ENCODE assay signal across 17 mouse cellular contexts in the genomic region with DNA sequence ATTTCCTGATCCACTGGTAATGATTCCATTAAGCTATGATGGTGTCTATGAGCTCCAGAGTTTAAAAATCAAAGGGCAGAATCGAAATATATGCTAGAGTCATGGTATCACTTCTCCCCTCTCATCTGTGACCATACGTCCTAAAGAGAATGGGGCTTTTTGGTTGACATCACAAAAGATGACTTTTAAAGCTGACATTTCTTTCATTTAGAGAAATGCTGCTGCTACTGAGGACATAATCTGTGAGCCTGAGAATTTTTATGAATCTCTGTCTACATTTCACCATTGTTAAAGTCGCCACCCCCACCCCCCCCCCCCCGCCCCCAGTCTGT.
DNase-seq lines count a peak whose midpoint lies in the region; ATAC-seq and TF ChIP-seq lines count a peak whose summit lies in the region.
"Had no signal": no experiment of that assay in that cellular context is flagged by ENCODE, and none has a peak within 500 bp of the region (broad histone marks: within the 10 kb centered on the region; RNA-seq: fewer than 3 reads in every experiment).

No protein-coding gene starts in this region.

- no peaks in the 10 kb centered on the region for H3K27me3 ChIP-seq in neural tube, embryonic 11.5 days (ENCODE audit: control insufficient read depth, insufficient read depth, low read length)
- no peaks in the 10 kb centered on the region for H3K27me3 ChIP-seq in neural tube, embryonic 15.5 days (replicated peaks)
- no peaks in the 10 kb centered on the region for H3K27me3 ChIP-seq in MEL (ENCODE audit: control insufficient read depth in 1 of 2, insufficient read depth in 2 of 2, low read length in 2 of 2)
- H3K27me3 ChIP-seq in splenic B cell, adult 2 months (ENCODE audit: control insufficient read depth, insufficient read depth, low read length, poor library complexity, severe bottlenecking) = no peaks in the 10 kb centered on the region
- H3K27me3 ChIP-seq: embryonic facial prominence, embryonic 12.5 days; forebrain, embryonic 15.5 days; hindbrain, embryonic 15.5 days had no signal

- no peak overlapping the region for H3K27ac ChIP-seq in neural tube, embryonic 11.5 days (ENCODE audit: low read depth, low read length)
- no peak overlapping the region for H3K27ac ChIP-seq in neural tube, embryonic 15.5 days (replicated peaks)
- H3K27ac ChIP-seq in MEL (ENCODE audit: control insufficient read depth, low read depth, low read length) = peak overlapping the region; percentile 56
- H3K27ac ChIP-seq: embryonic facial prominence, embryonic 12.5 days; forebrain, embryonic 15.5 days; heart, embryonic 10.5 days; hindbrain, embryonic 15.5 days had no signal

- no peak for DNase-seq in neural tube, embryonic 11.5 days (ENCODE audit: low spot score)
- no peak for DNase-seq in MEL (ENCODE audit: low read depth, low spot score)
- DNase-seq in splenic B cell, adult 2 months (ENCODE audit: low read depth, low spot score) = peak; percentile 61
- no peak for DNase-seq in right cerebral cortex, postnatal 25 days
- DNase-seq in adrenal gland, postnatal 4 days (ENCODE audit: low spot score in 2 of 2) = no peak
- DNase-seq: adrenal gland, adult 2 months; adrenal gland, postnatal 25 days; gastrocnemius, postnatal 36 days; heart, adult 18-20 months; heart, postnatal 10 days; heart, postnatal 4 days had no signal

- peak; percentile 48; the same call in 1 of the 2 replicates for ATAC-seq in neural tube, embryonic 11.5 days (ENCODE audit: insufficient read depth, low FRiP score, low TSS enrichment)
- ATAC-seq in neural tube, embryonic 15.5 days (ENCODE audit: low FRiP score) = no peak
- peak; percentile 55 for ATAC-seq in monocyte, adult 5-6 weeks (replicated peaks; ENCODE audit: insufficient number of reproducible peaks, low FRiP score, low TSS enrichment, poor library complexity, severe bottlenecking)
- ATAC-seq: forebrain, embryonic 15.5 days had no signal

- TF ChIP-seq RAD21 in MEL (IDR thresholded peaks at IDR 0.05; ENCODE audit: low read depth, low read length) = no peak

- WGBS in neural tube, embryonic 11.5 days = 63% methylated on average over 4 of the region's 4 CpGs
- 56% methylated on average over 4 of the region's 4 CpGs for WGBS in neural tube, embryonic 15.5 days

- no peak for TF ChIP-seq POLR2A in MEL (IDR thresholded peaks at IDR 0.05; ENCODE audit: control insufficient read depth in 1 of 2, insufficient read depth in 1 of 2, low read depth in 1 of 2, low read length in 2 of 2, poor library complexity in 1 of 2)

- H3K4me2 ChIP-seq in neural tube, embryonic 11.5 days (ENCODE audit: low read depth) = no peak overlapping the region
- no peak overlapping the region for H3K4me2 ChIP-seq in neural tube, embryonic 15.5 days
- H3K4me2 ChIP-seq: embryonic facial prominence, embryonic 12.5 days; forebrain, embryonic 15.5 days; hindbrain, embryonic 15.5 days had no signal

- no peaks in the 10 kb centered on the region for H3K36me3 ChIP-seq in neural tube, embryonic 11.5 days (ENCODE audit: control insufficient read depth, insufficient read depth, low read length)
- no peaks in the 10 kb centered on the region for H3K36me3 ChIP-seq in neural tube, embryonic 15.5 days
- peaks cover 0 to 13% of the 10 kb centered on the region in 2 experiments; a peak in 2 of 4 replicates for H3K36me3 ChIP-seq in MEL (ENCODE audit: control insufficient read depth in 1 of 2, insufficient read depth in 2 of 2, low read length in 2 of 2)
- no peaks in the 10 kb centered on the region for H3K36me3 ChIP-seq in splenic B cell, adult 2 months (ENCODE audit: control insufficient read depth, insufficient read depth, low read length, poor library complexity, severe bottlenecking)
- H3K36me3 ChIP-seq: embryonic facial prominence, embryonic 12.5 days; forebrain, embryonic 15.5 days; heart, embryonic 10.5 days; hindbrain, embryonic 15.5 days had no signal

- H3K9ac ChIP-seq in neural tube, embryonic 11.5 days (ENCODE audit: low read length) = no peak overlapping the region
- no peak overlapping the region for H3K9ac ChIP-seq in neural tube, embryonic 15.5 days (replicated peaks)
- no peak overlapping the region for H3K9ac ChIP-seq in MEL (ENCODE audit: control insufficient read depth, low read depth, low read length, poor library complexity, severe bottlenecking)
- H3K9ac ChIP-seq: embryonic facial prominence, embryonic 12.5 days; forebrain, embryonic 15.5 days; hindbrain, embryonic 15.5 days had no signal

- no peak for TF ChIP-seq EP300 in MEL (IDR thresholded peaks at IDR 0.05; ENCODE audit: low read depth in 1 of 2, low read length in 2 of 2)

- no peak for TF ChIP-seq CTCF in MEL (IDR thresholded peaks at IDR 0.05 in 2 of 3, conservative IDR thresholded peaks at IDR 0.05 in 1 of 3; ENCODE audit: control insufficient read depth in 1 of 3, insufficient read depth in 1 of 3, low read depth in 2 of 3, low read length in 3 of 3, poor library complexity in 1 of 3, severe bottlenecking in 1 of 3)

- no peaks in the 10 kb centered on the region for H3K9me3 ChIP-seq in neural tube, embryonic 11.5 days (ENCODE audit: control insufficient read depth, low read length)
- no peaks in the 10 kb centered on the region for H3K9me3 ChIP-seq in neural tube, embryonic 15.5 days (replicated peaks)
- no peaks in the 10 kb centered on the region for H3K9me3 ChIP-seq in MEL (replicated peaks; ENCODE audit: insufficient read depth, low read length)
- H3K9me3 ChIP-seq: embryonic facial prominence, embryonic 12.5 days; forebrain, embryonic 15.5 days; heart, embryonic 10.5 days; hindbrain, embryonic 15.5 days had no signal

- no peaks in the 10 kb centered on the region for H3K79me2 ChIP-seq in MEL (ENCODE audit: control insufficient read depth, insufficient read depth, low read length, poor library complexity)

- no peak overlapping the region for H3K4me3 ChIP-seq in neural tube, embryonic 11.5 days (ENCODE audit: low read depth, low read length)
- H3K4me3 ChIP-seq in neural tube, embryonic 15.5 days (replicated peaks) = no peak overlapping the region
- no peak overlapping the region for H3K4me3 ChIP-seq in MEL (ENCODE audit: control insufficient read depth in 1 of 2, insufficient read depth in 1 of 2, low read depth in 2 of 2, low read length in 2 of 2)
- H3K4me3 ChIP-seq: embryonic facial prominence, embryonic 12.5 days; forebrain, embryonic 15.5 days; heart, embryonic 10.5 days; hindbrain, embryonic 15.5 days had no signal

- H3K4me1 ChIP-seq in neural tube, embryonic 11.5 days (ENCODE audit: control insufficient read depth, insufficient read depth, low read length) = no peaks in the 10 kb centered on the region
- H3K4me1 ChIP-seq in neural tube, embryonic 15.5 days = no peaks in the 10 kb centered on the region
- peaks cover 2 to 5% of the 10 kb centered on the region in 2 experiments; a peak in 2 of 4 replicates for H3K4me1 ChIP-seq in MEL (ENCODE audit: control insufficient read depth in 1 of 2, insufficient read depth in 2 of 2, low read length in 2 of 2)
- H3K4me1 ChIP-seq: embryonic facial prominence, embryonic 12.5 days; forebrain, embryonic 15.5 days; heart, embryonic 10.5 days; hindbrain, embryonic 15.5 days had no signal

TF ChIP-seq in MEL, 35 proteins besides CTCF, POLR2A, EP300 and RAD21:
- no peak for TF ChIP-seq MAX (IDR thresholded peaks at IDR 0.05; ENCODE audit: low read length)
- no peak for TF ChIP-seq POLR2AphosphoS2 (IDR thresholded peaks at IDR 0.05; ENCODE audit: low read length)
- no peak for TF ChIP-seq TCF12 (IDR thresholded peaks at IDR 0.05; ENCODE audit: low read depth, low read length)
- no peak for TF ChIP-seq SMC3 (IDR thresholded peaks at IDR 0.05; ENCODE audit: low read depth, low read length)
- no peak for TF ChIP-seq SIN3A (IDR thresholded peaks at IDR 0.05; ENCODE audit: low read length)
- TF ChIP-seq JUND (IDR thresholded peaks at IDR 0.05; ENCODE audit: low read depth, low read length) = no peak
- TF ChIP-seq NELFE (IDR thresholded peaks at IDR 0.05; ENCODE audit: low read depth, low read length) = no peak
- TF ChIP-seq POLR2AphosphoS5 (IDR thresholded peaks at IDR 0.05; ENCODE audit: borderline replicate concordance, low read depth, low read length) = no peak
- TF ChIP-seq ETS1 (IDR thresholded peaks at IDR 0.05; ENCODE audit: low read depth, low read length) = no peak
